Mouse (Mus musculus) inflammation-experienced regulatory T-cells, adult 6 months (primary cell): ENCODE data around the gene Gm17660. TPM values are rescaled to one million over a fixed set of nuclear protein-coding genes. Genes with fewer than 3 reads are reported as not detected.
"Not testable (repeated sequence)": the region's sequence is repeated elsewhere in the genome, so short reads cannot be mapped to it uniquely, and the experiment has no call there.

Experiments
- ATAC-seq: one replicate; pipeline ENCODE4 v1.8.0; 2017
- polyA plus RNA-seq, 3 experiments: library from polyadenylated mRNA; unstranded; fragments of 100-300 nt; shearing (Covaris generic); gene quantifications; one replicate each; pipeline ENCODE4 v1.2.1; 2017

Gm17660 gene
- polyA plus RNA-seq, 3 experiments from 2014 or later = not detected

DNA sequence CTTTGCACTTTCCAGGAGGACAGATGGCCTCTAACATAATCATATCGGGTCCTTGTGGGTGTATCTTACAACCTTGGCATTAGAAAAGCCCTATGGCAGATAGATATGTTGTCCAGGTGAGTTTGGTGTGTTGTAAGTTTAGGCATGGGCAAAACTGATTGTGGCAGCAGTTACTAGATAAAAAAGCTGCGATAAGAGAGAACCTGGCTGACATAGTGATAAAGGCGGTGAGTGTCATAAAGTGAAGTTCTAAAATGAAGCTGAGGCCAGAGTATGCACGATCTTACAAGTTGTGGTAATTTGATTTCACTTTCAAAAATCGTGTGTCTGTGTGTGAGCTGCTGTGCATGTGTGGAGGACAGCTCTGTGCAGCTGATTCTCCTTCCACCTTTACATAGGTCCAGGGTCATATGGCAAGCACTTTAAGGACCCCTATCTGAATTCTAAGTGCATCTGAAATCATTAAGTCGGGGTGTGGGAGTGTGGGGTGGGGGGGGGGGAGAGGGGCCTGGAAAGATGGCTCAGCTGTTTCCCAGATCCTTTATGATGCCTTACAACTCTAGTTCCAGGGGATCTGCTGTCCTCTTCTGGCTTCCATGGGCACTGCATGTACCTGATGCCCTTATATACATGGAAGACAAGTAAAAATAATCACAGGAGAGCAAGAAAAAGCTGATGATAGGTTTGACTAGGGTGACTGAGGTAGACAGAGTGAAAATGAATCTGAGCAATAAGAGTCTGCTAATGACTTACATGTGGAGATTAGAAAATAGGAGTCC is 38.1 kb downstream of the Gm17660 start:
- ATAC-seq = peak; percentile 46

DNA sequence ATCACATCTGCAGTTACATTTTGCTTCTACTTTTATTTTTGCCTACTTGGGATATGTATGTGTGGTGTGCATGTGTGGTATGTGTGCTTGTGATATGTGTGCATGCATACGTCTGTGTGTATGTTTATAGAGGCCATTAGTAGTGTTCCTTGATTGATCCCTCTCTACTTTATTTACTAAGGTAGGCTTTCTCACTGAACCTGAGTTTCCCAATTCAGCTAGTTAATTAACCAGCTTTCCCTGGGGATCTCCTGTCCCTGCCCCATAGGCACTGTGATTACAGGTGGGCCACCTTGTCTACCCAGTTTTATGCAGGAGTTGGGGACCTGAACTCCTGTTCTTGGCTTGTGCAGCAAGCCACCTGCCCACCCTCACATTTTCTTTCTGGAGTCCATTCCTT is 40.7 kb downstream of the Gm17660 start:
- no peak for ATAC-seq

DNA sequence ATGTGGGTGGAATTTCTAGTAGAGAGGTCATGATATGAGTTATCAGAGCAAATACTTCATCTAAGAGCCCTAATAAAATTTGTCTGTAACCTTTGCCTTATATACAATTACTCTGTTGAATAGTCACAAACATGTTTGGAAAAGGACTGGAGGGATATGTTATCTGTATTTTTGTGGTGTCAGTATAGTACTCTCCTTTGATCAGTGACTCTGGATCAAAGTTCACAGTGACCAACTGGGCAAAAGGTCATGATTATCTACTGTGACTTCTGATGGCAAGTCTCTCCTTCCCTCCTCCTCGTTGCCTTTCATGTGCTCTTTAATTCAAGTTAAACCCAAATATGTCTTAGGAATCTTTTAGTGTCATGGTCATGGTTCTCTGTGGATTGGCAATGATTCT is 41.6 kb downstream of the Gm17660 start:
- ATAC-seq = no peak

DNA sequence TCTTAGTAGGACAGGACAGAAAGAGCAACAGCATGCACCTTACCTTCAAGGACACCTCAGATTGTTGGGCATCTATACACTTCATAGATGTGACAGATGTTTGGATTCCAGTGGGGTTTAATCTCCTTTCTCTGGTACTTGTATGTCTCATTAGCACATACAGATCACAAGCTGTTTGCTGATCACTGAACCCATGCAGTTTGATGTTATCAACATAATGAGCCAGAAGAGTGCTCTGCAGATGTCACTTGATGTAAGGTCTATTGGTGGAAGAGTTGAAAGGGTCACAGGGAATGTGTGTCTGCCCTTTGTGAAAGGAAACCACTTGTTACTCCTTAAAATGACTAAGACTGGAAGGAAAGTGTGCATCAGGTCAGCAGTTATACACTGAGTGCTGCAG is 42.3 kb downstream of the Gm17660 start:
- no peak for ATAC-seq

DNA sequence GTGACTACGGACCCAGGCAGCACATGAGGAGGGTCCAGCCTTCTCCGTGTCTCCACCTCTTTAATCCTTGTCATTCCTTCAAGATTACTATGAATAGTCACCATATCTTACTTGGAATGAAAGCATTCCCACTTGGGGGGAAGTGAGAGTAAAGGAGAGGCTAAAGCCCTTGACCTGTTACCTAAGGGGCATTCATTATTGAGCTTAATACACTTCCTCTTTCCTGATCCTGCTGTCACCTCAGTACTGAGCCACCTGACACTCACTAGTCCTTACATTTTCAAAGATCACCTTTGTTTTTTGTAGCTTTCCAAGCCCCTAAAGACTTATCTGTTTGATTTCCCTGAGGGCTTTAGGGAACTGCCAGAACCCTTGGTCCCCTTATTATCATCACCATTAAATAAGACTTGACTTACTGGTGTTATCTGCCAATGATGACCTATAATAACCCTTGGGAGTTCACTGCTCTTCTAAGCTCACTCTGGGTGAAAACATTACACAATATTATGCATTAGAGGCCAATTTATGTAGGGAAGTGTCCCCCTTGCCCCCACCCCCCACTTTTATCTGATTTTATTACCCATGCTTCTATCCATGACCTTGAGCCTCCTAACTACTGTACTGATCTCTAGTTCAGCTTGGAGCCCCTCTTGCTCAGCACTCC is 44.8 kb downstream of the Gm17660 start:
- ATAC-seq = no peak

DNA sequence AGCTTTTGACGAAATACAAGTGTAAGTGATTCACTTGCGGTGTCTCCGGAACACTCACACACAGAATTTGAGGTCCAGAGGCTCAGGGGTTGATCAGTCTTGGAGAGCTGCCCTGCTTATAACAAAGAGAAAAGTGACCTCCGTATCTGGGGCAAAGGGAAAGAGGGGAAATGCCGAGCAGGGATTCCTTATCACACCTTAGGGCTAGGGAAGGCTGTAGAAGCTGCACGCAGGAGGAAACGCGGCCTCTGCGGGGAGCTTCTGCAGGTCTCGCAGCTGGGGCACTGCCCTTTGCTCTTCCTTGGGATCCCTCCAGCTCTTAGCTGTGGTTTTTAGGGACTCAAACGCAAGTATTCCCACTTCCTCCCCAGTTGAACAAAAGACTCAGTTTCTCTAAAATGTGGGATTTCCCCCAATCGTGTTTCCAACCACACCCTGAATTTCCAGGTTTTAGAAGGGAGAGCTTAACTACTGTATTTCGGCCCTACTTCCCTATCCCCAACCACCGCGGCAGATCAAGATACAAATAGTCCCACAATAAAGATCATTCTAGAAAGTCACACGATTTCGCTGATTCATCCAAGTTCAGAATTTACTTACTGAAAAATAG is 52.1 kb downstream of the Gm17660 start:
- ATAC-seq = no peak

DNA sequence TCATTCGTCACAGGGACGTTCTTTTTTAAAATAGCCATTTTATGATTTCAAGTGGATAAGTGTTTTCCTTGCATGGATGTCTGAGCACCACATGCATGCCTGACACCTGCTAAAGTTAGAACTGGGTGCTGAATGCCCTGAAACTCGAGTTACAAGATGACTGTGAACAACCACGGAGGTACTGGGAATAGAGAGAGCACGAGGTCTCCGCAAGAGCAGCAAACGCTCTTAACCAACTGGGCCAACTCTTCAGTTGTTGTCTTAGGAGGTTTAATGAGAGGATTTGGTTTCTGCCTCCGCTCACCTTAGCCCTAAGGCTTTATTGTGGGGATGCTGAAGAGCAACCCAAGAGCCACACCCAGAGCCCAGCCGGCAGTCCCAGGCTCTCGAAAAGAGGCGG is 52.6 kb downstream of the Gm17660 start:
- no peak for ATAC-seq

DNA sequence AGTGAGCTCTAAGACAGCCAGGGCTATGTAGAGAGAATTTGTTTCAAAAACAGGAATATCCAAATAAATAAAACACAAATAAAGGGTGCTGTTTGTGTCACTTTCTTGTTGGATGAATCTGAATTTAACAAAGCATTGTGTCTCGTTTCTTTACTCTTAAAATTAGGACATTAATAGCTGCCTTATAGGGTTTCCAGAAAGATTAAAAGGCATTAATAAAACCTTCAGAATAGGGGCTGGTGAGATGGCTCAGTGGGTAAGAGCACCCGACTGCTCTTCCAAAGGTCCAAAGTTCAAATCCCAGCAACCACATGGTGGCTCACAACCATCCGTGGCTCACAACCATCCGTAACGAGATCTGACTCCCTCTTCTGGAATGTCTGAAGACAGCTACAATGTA is 53.2 kb downstream of the Gm17660 start:
- not testable (repeated sequence) for ATAC-seq

DNA sequence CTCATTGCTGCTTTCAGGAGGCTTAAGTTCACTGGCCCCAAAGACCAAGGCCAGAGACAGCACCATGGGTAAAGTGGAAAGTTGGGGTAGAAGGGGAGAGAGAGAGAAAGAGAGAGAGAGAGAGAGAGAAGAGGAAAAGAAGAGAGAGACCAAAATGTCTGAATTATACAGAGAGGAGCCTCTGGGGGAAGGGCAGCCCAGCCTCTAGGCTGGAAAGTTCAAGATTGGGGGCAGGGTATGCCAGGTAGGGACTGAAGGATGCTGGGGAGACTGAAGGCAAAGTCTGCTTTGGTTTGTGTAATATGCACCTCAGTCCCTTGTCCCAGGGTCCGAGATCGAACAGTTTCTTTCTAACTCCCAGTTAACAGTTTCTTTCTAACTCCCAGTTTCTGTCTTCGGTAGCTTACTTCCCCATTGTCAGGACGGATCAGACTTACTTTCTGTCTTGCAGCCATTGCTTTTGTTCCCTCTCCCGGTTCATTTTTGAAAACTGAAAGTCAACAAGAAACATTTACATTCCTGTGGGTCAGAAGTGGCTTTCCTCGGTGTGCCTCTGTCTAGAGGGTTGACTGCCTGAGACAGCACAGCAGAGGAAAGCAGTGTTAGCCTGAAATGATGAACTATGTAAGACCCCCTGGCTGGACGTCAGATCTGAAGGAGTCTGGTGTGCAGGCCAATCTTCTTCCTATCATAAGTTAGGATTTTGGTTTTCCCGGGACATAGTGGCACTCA is 54.0 kb downstream of the Gm17660 start:
- no peak for ATAC-seq

DNA sequence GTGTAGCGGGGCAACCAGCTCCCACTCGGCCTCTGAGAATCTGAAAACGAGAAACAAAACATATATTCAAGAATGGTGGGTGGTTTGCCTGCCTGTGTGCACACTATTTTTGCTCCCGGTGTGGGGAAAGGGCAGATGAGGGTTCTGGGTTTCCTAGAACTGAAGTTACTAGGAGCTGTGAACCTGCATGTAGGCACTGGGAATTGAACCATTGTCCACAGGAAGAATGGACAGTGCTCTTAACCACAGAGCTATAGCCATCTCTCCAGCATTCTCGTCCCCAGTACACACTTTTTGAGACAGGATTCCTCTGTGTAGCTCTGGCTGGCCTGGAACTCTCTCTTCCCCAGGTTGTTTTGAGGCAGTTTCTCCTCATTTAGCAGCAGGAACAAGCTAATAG is 54.9 kb downstream of the Gm17660 start:
- no peak for ATAC-seq

DNA sequence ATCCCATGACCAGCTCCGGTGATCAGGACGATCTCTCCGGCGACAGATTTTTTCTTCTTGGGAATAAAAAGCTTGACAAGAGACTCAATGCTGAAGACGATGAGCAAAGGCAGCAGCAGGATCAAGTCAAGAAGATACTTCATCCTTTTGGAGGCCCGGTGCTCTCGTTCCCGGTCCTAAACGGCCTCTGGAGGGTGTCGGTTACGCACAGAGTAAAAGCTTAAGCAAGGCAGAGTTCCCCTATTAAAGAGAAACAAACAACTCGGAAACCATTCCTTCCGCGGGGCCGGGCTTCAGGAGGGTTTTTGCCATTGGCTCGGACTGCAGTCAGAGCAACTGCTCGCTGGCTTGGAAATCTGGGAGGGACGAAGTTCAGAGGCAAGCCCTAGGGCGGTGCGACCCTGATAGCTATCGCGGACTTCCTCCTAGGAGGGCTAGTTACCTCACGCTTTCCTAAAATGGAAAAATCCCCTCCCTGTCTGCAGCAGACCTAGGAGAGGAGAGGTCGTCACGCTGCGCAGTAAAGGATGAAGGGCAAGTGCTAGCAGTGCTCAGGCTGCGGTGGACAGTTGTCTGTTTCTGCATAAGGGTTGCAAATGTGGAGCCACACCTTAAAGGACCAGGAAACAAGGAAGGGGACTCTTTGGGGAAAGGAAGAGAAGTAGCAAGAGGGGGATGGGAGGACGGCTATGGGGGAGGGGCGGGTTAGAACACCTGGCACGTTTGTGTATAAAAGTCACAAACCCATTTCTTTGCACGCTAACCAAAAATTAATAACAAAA is 55.6 kb downstream of the Gm17660 start, which contains the start of gene Hsd17b11:
TSS of gene Hsd17b11 (minus strand) at position 323 of the 782 bp plus-strand sequence.
- peak; percentile 78 for ATAC-seq

Other genes starting within 250 kb of the Gm17660 start
- under 1 TPM; 0.19 to 0.75 (median 0.49) TPM for gene Klhl8, start 166.3 kb downstream of the Gm17660 start, polyA plus RNA-seq
- gene Hsd17b13, start 100.2 kb downstream of the Gm17660 start, polyA plus RNA-seq = not detected
- 1 to 10 TPM; 3.5 to 4.9 (median 3.8) TPM for gene Hsd17b11, start 55.7 kb downstream of the Gm17660 start, polyA plus RNA-seq
- gene Nudt9, start 31.3 kb downstream of the Gm17660 start, polyA plus RNA-seq = 10 to 100 TPM; 14.9 to 17.8 (median 16.2) TPM
- gene Sparcl1, start 36.1 kb upstream of the Gm17660 start, polyA plus RNA-seq = not detected
- not detected for gene Dspp, start 93.1 kb upstream of the Gm17660 start, polyA plus RNA-seq
- not detected for gene Dmp1, start 125.0 kb upstream of the Gm17660 start, polyA plus RNA-seq
- gene Ibsp, start 221.6 kb upstream of the Gm17660 start, polyA plus RNA-seq = not detected
- not detected for gene Mepe, start 247.7 kb upstream of the Gm17660 start, polyA plus RNA-seq